10 mouse cellular contexts compared by ENCODE assay signal in genomic region chr4:115134296-115134630, GRCm38 (mm10). TPM values are rescaled to one million over a fixed set of nuclear protein-coding genes. Genes with fewer than 3 reads are reported as not detected.
DNase-seq lines count a peak whose midpoint lies in the region; ATAC-seq and TF ChIP-seq lines count a peak whose summit lies in the region.
"Had no signal": no experiment of that assay in that cellular context is flagged by ENCODE, and none has a peak within 500 bp of the region (broad histone marks: within the 10 kb centered on the region; RNA-seq: fewer than 3 reads in every experiment).

No protein-coding gene starts in this region.

- H3K36me3 ChIP-seq in liver, embryonic 11.5 days (ENCODE audit: control insufficient read depth, insufficient read depth, low read length), result no peaks in the 10 kb centered on the region
- H3K36me3 ChIP-seq in liver, postnatal 0 days (replicated peaks; ENCODE audit: insufficient read depth, low read length), result no peaks in the 10 kb centered on the region
- H3K36me3 ChIP-seq in neural tube, embryonic 13.5 days, result no peaks in the 10 kb centered on the region

- TF ChIP-seq CTCF in liver, postnatal 0 days (IDR thresholded peaks at IDR 0.05; ENCODE audit: low read depth), result no peak

- H3K4me2 ChIP-seq in liver, embryonic 11.5 days, result peak overlapping the region; percentile 44; the same call in 1 of the 2 replicates
- H3K4me2 ChIP-seq in liver, postnatal 0 days (ENCODE audit: low read depth, low read length), result no peak overlapping the region
- H3K4me2 ChIP-seq in neural tube, embryonic 13.5 days, result peak overlapping the region; percentile 64

- whole genome bisulfite sequencing in liver, embryonic 11.5 days, result 32% methylated on average over 7 of the region's 7 CpGs
- 19% methylated on average over 7 of the region's 7 CpGs for WGBS in liver, postnatal 0 days (ENCODE audit: insufficient replicate concordance)
- WGBS in neural tube, embryonic 13.5 days, result 16% methylated on average over 7 of the region's 7 CpGs

- no peak overlapping the region for H3K4me3 ChIP-seq in liver, embryonic 11.5 days (ENCODE audit: low read depth, low read length)
- no peak overlapping the region for H3K4me3 ChIP-seq in liver, postnatal 0 days (ENCODE audit: low read depth, low read length)
- H3K4me3 ChIP-seq in neural tube, embryonic 13.5 days, result peak overlapping the region; percentile 49
- H3K4me3 ChIP-seq: gastrocnemius, adult 2 months had no signal

- ATAC-seq in liver, embryonic 11.5 days (replicated peaks; ENCODE audit: low FRiP score), result no peak
- no peak for ATAC-seq in liver, postnatal 0 days
- peak; percentile 60 for ATAC-seq in neural tube, embryonic 13.5 days (ENCODE audit: low read depth)

- no peaks in the 10 kb centered on the region for H3K9me3 ChIP-seq in liver, embryonic 11.5 days (ENCODE audit: control insufficient read depth, low read length)
- H3K9me3 ChIP-seq in liver, postnatal 0 days (ENCODE audit: low read length), result no peaks in the 10 kb centered on the region
- H3K9me3 ChIP-seq in neural tube, embryonic 13.5 days, result no peaks in the 10 kb centered on the region

- no peaks in the 10 kb centered on the region for H3K4me1 ChIP-seq in liver, embryonic 11.5 days (replicated peaks; ENCODE audit: control insufficient read depth, insufficient read depth, low read length)
- H3K4me1 ChIP-seq in liver, postnatal 0 days (ENCODE audit: insufficient read depth), result no peaks in the 10 kb centered on the region
- H3K4me1 ChIP-seq in neural tube, embryonic 13.5 days (replicated peaks), result peaks cover 16% of the 10 kb centered on the region

- H3K27ac ChIP-seq in liver, embryonic 11.5 days (ENCODE audit: low read depth, low read length), result no peak overlapping the region
- H3K27ac ChIP-seq in liver, postnatal 0 days (ENCODE audit: low read depth), result no peak overlapping the region
- peak overlapping the region; percentile 46; the same call in 1 of the 2 replicates for H3K27ac ChIP-seq in neural tube, embryonic 13.5 days (replicated peaks)
- H3K27ac ChIP-seq: gastrocnemius, adult 2 months had no signal

- TF ChIP-seq EP300 in liver, postnatal 0 days (IDR thresholded peaks at IDR 0.05; ENCODE audit: low read depth), result no peak

- peak; percentile 12 to 16 for DNase-seq in frontal cortex, postnatal 10 days (ENCODE audit: low spot score in 2 of 2)
- DNase-seq in frontal cortex, postnatal 36 days (ENCODE audit: low spot score in 2 of 2), result no peak
- no peak for DNase-seq in liver, embryonic 11.5 days (ENCODE audit: low spot score)
- no peak for DNase-seq in liver, postnatal 0 days
- DNase-seq in frontal cortex, postnatal 25 days (ENCODE audit: low spot score in 2 of 2), result peak; percentile 8 to 23
- DNase-seq in ovary, postnatal 36 days (ENCODE audit: low spot score), result no peak
- no peak for DNase-seq in thymus, postnatal 0 days (ENCODE audit: low spot score)
- DNase-seq: gastrocnemius, adult 2 months had no signal

- no peak overlapping the region for H3K9ac ChIP-seq in liver, embryonic 11.5 days (ENCODE audit: low read depth, low read length)
- H3K9ac ChIP-seq in liver, postnatal 0 days (replicated peaks), result no peak overlapping the region
- H3K9ac ChIP-seq in neural tube, embryonic 13.5 days, result peak overlapping the region; percentile 71

- peaks cover 16% of the 10 kb centered on the region for H3K27me3 ChIP-seq in liver, embryonic 11.5 days (replicated peaks; ENCODE audit: control insufficient read depth, insufficient read depth, low read length)
- H3K27me3 ChIP-seq in liver, postnatal 0 days (ENCODE audit: insufficient read depth, low read length), result peaks cover 17% of the 10 kb centered on the region
- peaks cover 24% of the 10 kb centered on the region for H3K27me3 ChIP-seq in neural tube, embryonic 13.5 days

RNA-seq across cellular contexts. Expression of gene Cyp4x1, which starts 0.2 kb away (rescaled TPM):
- 0.29 and 0.30 TPM in 2 replicates for polyA plus RNA-seq in liver, embryonic 11.5 days (2014; fragmentation: Nextera tagmentation; extraction: Ambion mirVana)
- 0.04 and 0.06 TPM in 2 replicates for polyA plus RNA-seq in liver, postnatal 0 days (2015; fragmentation: Nextera tagmentation; extraction: Ambion mirVana)
- 5.5 and 7.1 TPM in 2 replicates for polyA plus RNA-seq in neural tube, embryonic 13.5 days (2015; fragmentation: Nextera tagmentation; extraction: Ambion mirVana)
- polyA plus RNA-seq in thymus, postnatal 0 days (2015; fragmentation: Nextera tagmentation; extraction: Ambion mirVana), result not detected in 2 replicates
- polyA plus RNA-seq: lung, embryonic 16.5 days had no signal

RNA-seq across cellular contexts. Expression of gene Pdzk1ip1, which starts 45.8 kb away (rescaled TPM):
- 24.2 and 25.8 TPM in 2 replicates for polyA plus RNA-seq in liver, embryonic 11.5 days (2014; fragmentation: Nextera tagmentation; extraction: Ambion mirVana)
- 18.6 and 22.2 TPM in 2 replicates for polyA plus RNA-seq in liver, postnatal 0 days (2015; fragmentation: Nextera tagmentation; extraction: Ambion mirVana)
- 5.7 and 5.8 TPM in 2 replicates for polyA plus RNA-seq in neural tube, embryonic 13.5 days (2015; fragmentation: Nextera tagmentation; extraction: Ambion mirVana)
- polyA plus RNA-seq in thymus, postnatal 0 days (2015; fragmentation: Nextera tagmentation; extraction: Ambion mirVana), result 2.8 and 3.5 TPM in 2 replicates

Comparison
In these comparisons a context has a peak if more than half of its experiments do, and no peak if none do; other contexts are left out.
1. DNase-seq: peak in frontal cortex, postnatal 10 days (2 of 2) and frontal cortex, postnatal 25 days (2 of 2); none in frontal cortex, postnatal 36 days (0 of 2), liver, embryonic 11.5 days (single experiment), liver, postnatal 0 days (single experiment), ovary, postnatal 36 days (single experiment) and thymus, postnatal 0 days (single experiment).